ENCODE assay signal across 9 mouse cellular contexts in genomic region chr7:16894279-16894678, GRCm38 (mm10). TPM values are rescaled to one million over a fixed set of nuclear protein-coding genes. Genes with fewer than 3 reads are reported as not detected.
DNase-seq lines count a peak whose midpoint lies in the region; ATAC-seq lines count a peak whose summit lies in the region.
"Had no signal": no experiment of that assay in that cellular context is flagged by ENCODE, and none has a peak within 500 bp of the region (broad histone marks: within the 10 kb centered on the region; RNA-seq: fewer than 3 reads in every experiment).

No protein-coding gene starts in this region.

- no peak overlapping the region for H3K4me3 ChIP-seq in lung, embryonic 15.5 days
- peak overlapping the region; percentile 26 for H3K4me3 ChIP-seq in limb, embryonic 12.5 days (replicated peaks)

- H3K4me2 ChIP-seq in lung, embryonic 15.5 days = peak overlapping the region; percentile 71
- peak overlapping the region; percentile 68 for H3K4me2 ChIP-seq in limb, embryonic 12.5 days

- H3K27ac ChIP-seq in lung, embryonic 15.5 days = no peak overlapping the region
- H3K27ac ChIP-seq in limb, embryonic 12.5 days = peak overlapping the region; percentile 31; the same call in 1 of the 2 replicates
- H3K27ac ChIP-seq: liver, embryonic 13.5 days had no signal

- no peaks in the 10 kb centered on the region for H3K36me3 ChIP-seq in lung, embryonic 15.5 days
- peaks cover 2% of the 10 kb centered on the region; the same call in 1 of the 2 replicates for H3K36me3 ChIP-seq in limb, embryonic 12.5 days
- H3K36me3 ChIP-seq: liver, embryonic 13.5 days had no signal

- peaks cover 48% of the 10 kb centered on the region for H3K4me1 ChIP-seq in lung, embryonic 15.5 days
- peaks cover 59% of the 10 kb centered on the region for H3K4me1 ChIP-seq in limb, embryonic 12.5 days (replicated peaks)

- H3K9me3 ChIP-seq in lung, embryonic 15.5 days = no peaks in the 10 kb centered on the region
- no peaks in the 10 kb centered on the region for H3K9me3 ChIP-seq in limb, embryonic 12.5 days
- H3K9me3 ChIP-seq: liver, embryonic 13.5 days had no signal

- DNase-seq in cerebellum, adult 11-12 months = peak; percentile 62
- no peak for DNase-seq in cerebellum, postnatal 4 days (ENCODE audit: low spot score in 2 of 2)
- no peak for DNase-seq in lung, postnatal 4 days
- DNase-seq in testis, postnatal 10 days (ENCODE audit: low spot score) = peak; percentile 43
- DNase-seq in layer of hippocampus, postnatal 25 days (ENCODE audit: extremely low spot score in 1 of 2, low spot score in 1 of 2) = no peak
- DNase-seq in adrenal gland, adult (ENCODE audit: inconsistent age in 2 of 2, low spot score in 1 of 2) = no peak
- DNase-seq: liver, embryonic 13.5 days had no signal

- no peak overlapping the region for H3K9ac ChIP-seq in lung, embryonic 15.5 days
- H3K9ac ChIP-seq in limb, embryonic 12.5 days (replicated peaks) = peak overlapping the region; percentile 31; the same call in 1 of the 2 replicates
- H3K9ac ChIP-seq: liver, embryonic 13.5 days had no signal

- WGBS in lung, embryonic 15.5 days = 13% methylated on average over 4 of the region's 4 CpGs
- 1% methylated on average over 4 of the region's 4 CpGs for WGBS in limb, embryonic 12.5 days

- H3K27me3 ChIP-seq in lung, embryonic 15.5 days = peaks cover 29% of the 10 kb centered on the region
- H3K27me3 ChIP-seq in limb, embryonic 12.5 days = 0 out of 2 replicates have a peak, but pooled peaks cover 6% of the 10 kb centered on the region

- ATAC-seq in lung, embryonic 15.5 days (ENCODE audit: borderline replicate concordance, extremely low read depth, low FRiP score, low TSS enrichment) = no peak
- no peak for ATAC-seq in limb, embryonic 12.5 days (ENCODE audit: insufficient number of reproducible peaks, insufficient read depth, low FRiP score, low TSS enrichment, low read depth)

RNA-seq across cellular contexts. Expression of gene Gng8, which starts 2.7 kb away (rescaled TPM):
- polyA plus RNA-seq in lung, embryonic 15.5 days (2015; fragmentation: Nextera tagmentation; extraction: Ambion mirVana) = 11.2 and 12.0 TPM in 2 replicates
- 13.2 and 16.2 TPM in 2 replicates for polyA plus RNA-seq in limb, embryonic 12.5 days (2016; fragmentation: Nextera tagmentation; extraction: Ambion mirVana)
- 1 to 10 TPM; 2.5 to 3.2 TPM for total RNA-seq in layer of hippocampus, postnatal 25 days (2021)

RNA-seq across cellular contexts. Expression of gene Ptgir, which starts 12.0 kb away (rescaled TPM):
- 2.0 and 2.4 TPM in 2 replicates for polyA plus RNA-seq in lung, embryonic 15.5 days (2015; fragmentation: Nextera tagmentation; extraction: Ambion mirVana)
- 0.96 and 1.1 TPM in 2 replicates for polyA plus RNA-seq in limb, embryonic 12.5 days (2016; fragmentation: Nextera tagmentation; extraction: Ambion mirVana)
- total RNA-seq in layer of hippocampus, postnatal 25 days (2021) = under 1 TPM in 1 of 2 experiments, not detected in 1; 0.09 TPM

RNA-seq across cellular contexts. Expression of gene Dact3, which starts 19.2 kb away (rescaled TPM):
- 3.5 and 3.7 TPM in 2 replicates for polyA plus RNA-seq in lung, embryonic 15.5 days (2015; fragmentation: Nextera tagmentation; extraction: Ambion mirVana)
- polyA plus RNA-seq in limb, embryonic 12.5 days (2016; fragmentation: Nextera tagmentation; extraction: Ambion mirVana) = 9.8 and 12.5 TPM in 2 replicates
- total RNA-seq in layer of hippocampus, postnatal 25 days (2021) = 100 to 1,000 TPM; 150 to 160 TPM

RNA-seq across cellular contexts. Expression of gene Calm3, which starts 29.6 kb away (rescaled TPM):
- polyA plus RNA-seq in lung, embryonic 15.5 days (2015; fragmentation: Nextera tagmentation; extraction: Ambion mirVana) = 101 and 104 TPM in 2 replicates
- polyA plus RNA-seq in limb, embryonic 12.5 days (2016; fragmentation: Nextera tagmentation; extraction: Ambion mirVana) = 108 and 123 TPM in 2 replicates
- total RNA-seq in layer of hippocampus, postnatal 25 days (2021) = 1,000 to 10,000 TPM; 2,256 to 2,439 TPM

RNA-seq across cellular contexts. Expression of gene Pnmal2, which starts 50.2 kb away (rescaled TPM):
- polyA plus RNA-seq in lung, embryonic 15.5 days (2015; fragmentation: Nextera tagmentation; extraction: Ambion mirVana) = 6.2 and 6.6 TPM in 2 replicates
- 16.6 and 16.9 TPM in 2 replicates for polyA plus RNA-seq in limb, embryonic 12.5 days (2016; fragmentation: Nextera tagmentation; extraction: Ambion mirVana)
- total RNA-seq in layer of hippocampus, postnatal 25 days (2021) = 100 to 1,000 TPM; 320 to 337 TPM

Comparison
In these comparisons a context has a peak if more than half of its experiments do, and no peak if none do; other contexts are left out.
1. DNase-seq: peak in cerebellum, adult 11-12 months (single experiment) and testis, postnatal 10 days (single experiment); none in cerebellum, postnatal 4 days (0 of 2), lung, postnatal 4 days (0 of 2), layer of hippocampus, postnatal 25 days (0 of 2) and adrenal gland, adult (0 of 2).